Mouse (Mus musculus) splenic B cell, adult 2 months (primary cell): ENCODE measurements at regions not wholly inside any gene's neighbourhood (a gene's known extent, or its start where the extent isn't known, plus 50 kb on each side); places are given as distances from the start of the nearest gene placed in this dataset.

Source experiments
- DNase-seq: peaks from one replicate; pipeline ENCODE4 v3.0.0-alpha.2; 2011; ENCODE audit warnings: low read depth, low spot score
- H3K27me3 ChIP-seq: 2 replicates; pipeline ENCODE4 v1.6.1; 2012; ENCODE audit warnings: mild to moderate bottlenecking, low read length, moderate library complexity, mixed read lengths; ENCODE audit not compliant: control insufficient read depth, poor library complexity, insufficient read depth, severe bottlenecking
- H3K36me3 ChIP-seq: 2 replicates; pipeline ENCODE4 v1.6.1; 2012; ENCODE audit warnings: mild to moderate bottlenecking, low read length, moderate library complexity, mixed read lengths; ENCODE audit not compliant: control insufficient read depth, poor library complexity, insufficient read depth, severe bottlenecking

GRCm38 (mm10) chrX:161487691-161488090, 200.4 kb downstream of the Gm15262 start:
- Histone ChIP-seq H3K27me3 (no peaks in the 10 kb centered on the region), H3K36me3 (no peaks in the 10 kb centered on the region)
- no peak for DNase-seq

DNA sequence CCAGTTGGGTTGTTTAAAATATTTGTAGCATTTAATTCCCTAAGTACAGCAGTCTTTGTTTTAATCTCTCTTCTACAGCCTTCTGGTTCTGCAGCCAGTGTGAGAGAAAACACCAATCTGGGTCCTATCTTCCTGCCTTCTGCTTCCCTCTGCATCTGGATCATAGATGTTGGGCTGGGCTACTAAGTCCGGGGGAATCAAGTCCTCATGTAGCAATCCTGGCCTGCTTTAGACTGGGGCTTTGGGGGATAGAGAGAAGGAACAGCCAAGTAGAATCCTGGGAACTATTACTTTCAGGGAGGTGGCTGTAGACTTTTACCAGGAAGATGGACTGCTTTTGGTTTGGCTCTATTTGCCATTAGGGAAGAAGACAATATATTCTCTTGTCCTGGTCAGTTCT, 205.5 kb upstream of the Rai2 start:
- H3K27me3 ChIP-seq = no peaks in the 10 kb centered on the region
- no peak for DNase-seq
- H3K36me3 ChIP-seq = no peaks in the 10 kb centered on the region

- H3K36me3 ChIP-seq = no peaks in the 10 kb centered on the region
- H3K27me3 ChIP-seq = no peaks in the 10 kb centered on the region
- DNase-seq = no peak
These were observed 193.2 kb upstream of the Rai2 start for GRCm38 (mm10) chrX:161523432-161524256.

GRCm38 (mm10) chrX:161524257-161524646, 192.6 kb upstream of the Rai2 start:
- DNase-seq = no peak
- no peaks in the 10 kb centered on the region for H3K36me3 ChIP-seq
- no peaks in the 10 kb centered on the region for H3K27me3 ChIP-seq

GRCm38 (mm10) chrX:161537290-161537689, 179.6 kb upstream of the Rai2 start:
- Histone ChIP-seq H3K27me3 (no peaks in the 10 kb centered on the region), H3K36me3 (no peaks in the 10 kb centered on the region)
- peak; percentile 57 for DNase-seq

GRCm38 (mm10) chrX:161556896-161557295, 160.0 kb upstream of the Rai2 start:
- no peaks in the 10 kb centered on the region for H3K27me3 ChIP-seq
- DNase-seq = no peak
- H3K36me3 ChIP-seq = no peaks in the 10 kb centered on the region

GRCm38 (mm10) chrX:161558511-161558910, 158.4 kb upstream of the Rai2 start:
- no peaks in the 10 kb centered on the region for H3K27me3 ChIP-seq
- DNase-seq = no peak
- no peaks in the 10 kb centered on the region for H3K36me3 ChIP-seq

DNA sequence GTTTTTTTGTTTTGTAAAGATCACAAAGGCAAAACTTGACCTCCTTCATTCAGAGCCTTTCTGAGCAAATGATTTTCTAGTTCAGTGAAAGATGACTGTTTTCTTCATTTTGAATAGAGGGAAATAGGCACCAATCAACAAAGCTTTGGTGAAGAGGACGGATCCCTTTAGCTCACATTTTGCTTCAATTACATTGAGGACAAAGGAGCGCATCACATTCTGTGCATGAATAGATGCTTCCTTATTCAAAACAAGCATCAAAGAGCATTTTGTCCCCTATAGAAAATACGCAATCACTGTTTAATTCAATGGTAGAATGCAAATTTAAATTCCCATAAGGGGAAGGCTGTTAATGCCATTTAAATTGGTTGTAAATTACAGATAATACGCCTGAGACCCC, 150.4 kb upstream of the Rai2 start:
- DNase-seq = no peak
- no peaks in the 10 kb centered on the region for H3K27me3 ChIP-seq

GRCm38 (mm10) chrX:161582019-161582659, 134.7 kb upstream of the Rai2 start:
- Histone ChIP-seq H3K36me3 (no peaks in the 10 kb centered on the region), H3K27me3 (no peaks in the 10 kb centered on the region)
- DNase-seq = no peak

More for the DNA sequence above, 150.4 kb upstream of the Rai2 start:
- H3K36me3 ChIP-seq = no peaks in the 10 kb centered on the region

GRCm38 (mm10) chrX:161583872-161584271, 133.0 kb upstream of the Rai2 start:
- H3K27me3 ChIP-seq = no peaks in the 10 kb centered on the region
- H3K36me3 ChIP-seq = no peaks in the 10 kb centered on the region
- no peak for DNase-seq

DNA sequence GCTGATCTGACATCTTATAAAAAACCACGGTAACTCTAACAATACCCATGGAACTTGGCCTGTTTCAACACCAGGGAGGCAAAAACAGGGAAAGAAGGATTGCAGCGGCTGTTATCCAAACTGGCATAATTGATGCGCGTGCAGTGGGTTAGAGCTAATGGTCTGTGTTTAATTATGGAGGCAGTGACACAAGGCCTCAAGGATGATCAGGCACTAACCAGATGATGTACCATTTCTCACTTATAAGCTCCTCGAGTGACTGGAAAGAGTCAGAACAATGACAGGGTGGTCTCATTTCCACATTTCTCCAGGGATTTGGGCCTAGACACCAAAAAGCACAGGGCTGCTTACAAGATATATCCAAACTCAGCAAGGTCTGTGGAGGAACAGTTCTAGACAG, 83.0 kb upstream of the Rai2 start:
- no peaks in the 10 kb centered on the region for H3K27me3 ChIP-seq
- no peaks in the 10 kb centered on the region for H3K36me3 ChIP-seq
- no peak for DNase-seq

GRCm38 (mm10) chrX:161634342-161634741, 82.5 kb upstream of the Rai2 start:
- DNase-seq = no peak
- Histone ChIP-seq H3K27me3 (no peaks in the 10 kb centered on the region), H3K36me3 (no peaks in the 10 kb centered on the region)

DNA sequence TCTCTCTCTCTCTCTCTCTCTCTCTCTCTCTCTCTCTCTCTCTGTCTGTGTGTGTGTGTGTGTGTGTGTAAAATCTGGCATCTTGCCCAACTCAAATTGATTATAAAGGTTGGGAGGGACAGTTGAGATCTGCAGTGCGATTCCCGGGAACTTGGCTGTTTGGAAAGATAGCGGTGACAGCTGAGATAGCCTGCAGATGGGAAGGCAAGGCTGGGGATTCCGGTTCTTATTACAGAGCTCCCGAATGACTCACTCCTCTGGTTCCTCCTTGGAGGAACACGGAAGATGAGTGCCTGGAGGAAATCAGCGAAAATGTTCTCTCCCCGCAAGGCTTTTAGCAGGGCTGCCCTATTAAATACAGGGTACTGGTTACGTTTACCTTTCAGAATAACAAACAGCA, 81.2 kb upstream of the Rai2 start:
- DNase-seq = no peak
- Histone ChIP-seq H3K27me3 (no peaks in the 10 kb centered on the region), H3K36me3 (no peaks in the 10 kb centered on the region)

DNA sequence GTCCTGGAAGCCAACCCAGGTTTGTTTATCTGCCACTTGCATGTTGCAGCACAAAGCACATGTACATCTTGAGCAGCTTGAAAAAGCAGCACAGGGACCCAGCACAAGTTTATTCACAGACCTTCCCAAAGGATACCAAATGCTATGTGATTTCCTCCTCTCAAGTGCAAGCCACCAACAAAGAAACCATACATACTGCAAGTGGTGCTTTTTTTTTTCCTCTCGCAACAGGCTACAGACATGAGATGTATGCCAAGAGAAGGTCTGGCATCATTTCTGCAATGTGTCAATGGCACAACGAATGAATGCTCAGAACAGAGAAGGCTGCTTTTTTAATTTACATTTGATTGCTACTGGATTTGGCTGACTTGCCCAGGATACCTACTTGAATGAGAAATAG, 63.8 kb upstream of the Rai2 start:
- no peak for DNase-seq
- Histone ChIP-seq H3K36me3 (no peaks in the 10 kb centered on the region), H3K27me3 (no peaks in the 10 kb centered on the region)

DNA sequence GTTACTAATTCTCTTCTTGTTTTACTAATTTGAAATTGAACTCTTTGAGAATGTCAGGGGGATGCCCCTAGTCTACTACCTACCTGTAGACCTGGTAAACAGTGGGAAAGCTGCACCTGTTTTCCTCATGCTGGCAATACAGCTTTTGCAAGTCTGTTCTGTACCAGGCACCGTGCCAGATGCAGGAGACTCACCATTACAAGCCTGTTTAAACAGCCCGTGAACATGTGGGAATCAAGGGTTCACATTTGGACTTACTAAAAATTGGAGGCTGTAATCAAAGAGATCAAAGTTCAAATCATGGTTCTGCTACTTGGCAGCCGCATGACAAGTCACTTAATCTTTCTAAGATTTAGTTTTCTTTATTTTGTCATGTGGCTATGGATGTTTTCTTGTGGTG, 56.8 kb upstream of the Rai2 start:
- no peaks in the 10 kb centered on the region for H3K27me3 ChIP-seq
- DNase-seq = no peak
- H3K36me3 ChIP-seq = no peaks in the 10 kb centered on the region
